Mouse (Mus musculus): Measurements from ENCODE around the gene Egfl6. TPM values are rescaled to one million over a fixed set of nuclear protein-coding genes. Genes with fewer than 3 reads are reported as not detected.

The Egfl6 gene
- total RNA-seq, 2 experiments from 2014 or later: 0.18 to 0.59 TPM

Other genes starting within 250 kb of the Egfl6 start
- gene Trappc2, start 145.1 kb downstream of the Egfl6 start, total RNA-seq (2021): 10 to 100 TPM; 14.7 to 16.7 TPM
- gene Ofd1, start 145.0 kb downstream of the Egfl6 start, total RNA-seq (2021): 1 to 10 TPM; 3.3 to 3.6 TPM
- 10 to 100 TPM; 22.4 to 25.3 TPM for gene Rab9, start 105.9 kb downstream of the Egfl6 start, total RNA-seq (2021)
- 1 to 10 TPM; 2.6 to 3.6 TPM for gene Tceanc, start 67.2 kb downstream of the Egfl6 start, total RNA-seq (2021)